Mouse (Mus musculus): ENCODE measurements around the gene Dnajc5. TPM values are rescaled to one million over a fixed set of nuclear protein-coding genes. Genes with fewer than 3 reads are reported as not detected.

Dnajc5 gene
- total RNA-seq, 1 experiment from 2014 or later, result 101 TPM

DNA sequence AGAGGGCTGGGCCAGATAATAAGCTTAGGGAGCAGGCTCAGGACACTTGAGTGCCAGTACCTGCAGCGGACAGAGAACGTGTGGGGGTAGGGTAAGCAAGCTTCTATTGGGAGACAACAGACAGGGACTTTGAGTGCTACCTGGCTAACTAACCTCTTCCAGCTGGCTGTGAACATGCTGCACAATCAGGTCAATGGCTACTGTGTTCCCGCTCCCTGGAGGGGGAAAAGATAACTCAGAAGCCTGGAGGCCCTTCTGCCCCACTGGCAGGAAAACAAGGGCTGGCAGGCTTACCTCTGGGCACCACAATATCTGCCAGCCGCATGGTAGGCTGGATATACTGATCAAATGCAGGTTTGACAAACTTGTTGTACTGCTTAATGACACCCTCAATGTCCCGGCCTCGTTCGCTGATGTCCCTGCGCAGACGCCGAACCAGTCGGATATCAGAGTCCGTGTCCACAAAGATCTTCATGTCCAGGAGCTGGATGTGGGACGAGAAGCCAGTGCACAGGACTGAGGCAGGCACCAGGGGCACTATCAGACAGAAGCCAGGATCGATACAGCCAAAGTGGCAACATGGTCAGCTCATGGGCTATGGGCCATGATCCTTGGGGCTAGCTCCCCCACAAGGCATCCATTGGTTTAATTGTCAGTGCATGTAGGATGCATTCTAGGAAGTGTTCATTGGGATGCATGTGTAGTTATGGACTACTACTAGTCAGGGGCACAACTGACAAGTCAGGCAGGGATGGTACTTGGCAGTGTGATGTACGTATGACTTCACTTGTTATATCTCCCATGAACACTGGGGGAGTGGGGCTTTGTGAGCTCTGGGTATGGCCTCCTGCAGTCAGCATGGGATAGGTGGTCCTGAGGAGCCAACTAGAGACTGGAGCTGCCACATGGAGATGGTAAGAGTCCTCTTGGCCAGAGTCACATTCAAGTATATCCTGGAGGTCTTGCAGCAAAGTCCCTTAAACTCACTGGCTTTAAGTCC, 52.9 kb downstream of the Dnajc5 start:
- no peak for DNase-seq

GRCm38 (mm10) chr2:181573961-181574360, 53.7 kb downstream of the Dnajc5 start:
- no peak for DNase-seq

GRCm38 (mm10) chr2:181574921-181575545, 54.7 kb downstream of the Dnajc5 start:
- DNase-seq, result no peak

DNA sequence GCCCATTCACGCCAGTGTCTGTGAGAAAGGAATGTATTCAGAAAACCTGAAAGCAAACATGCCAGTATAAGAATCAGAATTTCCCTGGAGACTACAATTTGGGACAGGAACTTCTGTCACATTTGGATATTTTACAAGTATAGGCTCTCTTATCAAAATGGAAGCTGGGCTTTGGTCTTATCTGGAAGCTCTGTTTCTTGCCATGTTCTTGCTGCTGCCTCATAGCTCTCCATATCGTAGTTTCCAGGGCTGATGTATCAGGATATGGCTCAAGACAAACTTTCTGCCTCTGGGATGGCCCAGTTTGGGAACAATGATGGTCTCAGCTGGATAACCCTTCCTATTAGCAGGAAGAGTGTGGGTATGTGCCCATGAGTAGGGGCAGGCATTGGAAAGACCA, 56.3 kb downstream of the Dnajc5 start:
- no peak for DNase-seq

DNA sequence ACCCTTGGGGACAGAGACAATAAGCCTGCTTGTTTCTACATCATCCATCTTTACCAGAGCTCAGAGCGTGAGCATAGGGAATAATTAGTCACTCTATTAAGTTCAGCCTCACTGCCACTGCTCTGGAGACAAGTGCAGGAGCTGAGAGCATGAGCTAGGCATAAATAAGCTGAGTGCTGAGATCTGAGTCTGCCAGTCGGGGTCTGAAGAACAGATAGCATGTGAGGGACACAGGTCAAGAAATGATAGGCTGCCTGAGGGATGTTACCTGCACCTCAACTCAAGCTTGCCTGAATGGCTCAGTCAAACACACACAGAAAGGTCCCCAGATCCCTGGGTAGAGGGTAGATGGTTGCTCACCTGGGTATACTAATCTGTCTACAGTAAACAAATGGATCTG, 56.8 kb downstream of the Dnajc5 start:
- DNase-seq, result no peak

DNA sequence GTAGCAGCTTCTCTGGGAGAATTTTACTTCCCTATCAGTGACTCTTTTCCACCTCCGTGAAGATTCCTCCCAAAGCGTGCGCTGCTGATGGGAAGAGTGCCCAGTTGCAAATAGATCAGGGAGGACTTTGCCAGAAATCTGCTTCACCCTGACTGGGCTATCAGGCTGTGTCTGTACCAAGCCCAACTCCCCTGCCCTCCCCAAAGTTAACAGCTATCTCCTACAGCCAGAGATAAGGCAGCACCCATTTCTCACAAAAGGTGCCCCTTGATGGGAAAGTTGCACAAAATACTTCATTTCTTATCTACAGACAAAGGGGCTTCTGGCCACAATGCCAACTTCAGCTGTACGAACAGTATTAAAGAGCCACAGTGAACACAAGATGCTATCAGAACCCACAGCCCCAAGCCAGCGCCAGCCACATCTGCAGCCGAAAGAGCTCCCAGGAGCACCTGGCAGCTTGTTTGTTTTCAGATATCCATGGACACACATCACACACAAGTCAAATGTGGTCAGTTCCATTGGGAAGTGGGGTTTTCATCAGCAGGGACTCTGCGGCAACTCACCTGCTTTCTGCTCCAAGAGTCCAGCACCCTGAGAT, 57.8 kb downstream of the Dnajc5 start:
- DNase-seq, result no peak

GRCm38 (mm10) chr2:181578790-181579618, 58.7 kb downstream of the Dnajc5 start:
- no peak for DNase-seq

GRCm38 (mm10) chr2:181579681-181580080, 59.4 kb downstream of the Dnajc5 start:
- DNase-seq, result no peak

GRCm38 (mm10) chr2:181580131-181580772, 60.0 kb downstream of the Dnajc5 start:
- no peak for DNase-seq

- DNase-seq, result peak; percentile 84
Measured at GRCm38 (mm10) chr2:181581016-181581401, 60.7 kb downstream of the Dnajc5 start.

GRCm38 (mm10) chr2:181581402-181582120, 61.3 kb downstream of the Dnajc5 start:
- peak; percentile 88 for DNase-seq

- no peak for DNase-seq
Measured at GRCm38 (mm10) chr2:181582358-181582757, 62.1 kb downstream of the Dnajc5 start.

DNA sequence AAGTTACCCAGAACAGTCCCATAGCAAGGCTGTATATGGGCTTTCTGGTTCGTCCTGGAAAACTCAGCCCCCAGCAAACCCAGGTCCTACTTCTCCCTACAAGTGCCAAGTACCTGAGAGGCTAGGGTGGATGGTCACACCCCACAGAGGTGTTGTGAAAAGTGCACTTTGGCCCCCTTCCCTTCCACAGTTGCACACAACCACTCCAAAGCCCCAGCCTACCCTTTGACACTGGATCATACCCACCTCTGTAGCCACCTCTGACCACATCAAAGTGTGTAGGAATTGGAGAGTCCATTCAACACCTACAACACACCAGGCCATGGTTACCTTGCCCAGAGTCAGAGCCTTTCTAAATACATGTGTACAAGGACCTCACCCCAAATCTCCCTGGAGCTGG, 62.7 kb downstream of the Dnajc5 start:
- DNase-seq, result no peak

DNA sequence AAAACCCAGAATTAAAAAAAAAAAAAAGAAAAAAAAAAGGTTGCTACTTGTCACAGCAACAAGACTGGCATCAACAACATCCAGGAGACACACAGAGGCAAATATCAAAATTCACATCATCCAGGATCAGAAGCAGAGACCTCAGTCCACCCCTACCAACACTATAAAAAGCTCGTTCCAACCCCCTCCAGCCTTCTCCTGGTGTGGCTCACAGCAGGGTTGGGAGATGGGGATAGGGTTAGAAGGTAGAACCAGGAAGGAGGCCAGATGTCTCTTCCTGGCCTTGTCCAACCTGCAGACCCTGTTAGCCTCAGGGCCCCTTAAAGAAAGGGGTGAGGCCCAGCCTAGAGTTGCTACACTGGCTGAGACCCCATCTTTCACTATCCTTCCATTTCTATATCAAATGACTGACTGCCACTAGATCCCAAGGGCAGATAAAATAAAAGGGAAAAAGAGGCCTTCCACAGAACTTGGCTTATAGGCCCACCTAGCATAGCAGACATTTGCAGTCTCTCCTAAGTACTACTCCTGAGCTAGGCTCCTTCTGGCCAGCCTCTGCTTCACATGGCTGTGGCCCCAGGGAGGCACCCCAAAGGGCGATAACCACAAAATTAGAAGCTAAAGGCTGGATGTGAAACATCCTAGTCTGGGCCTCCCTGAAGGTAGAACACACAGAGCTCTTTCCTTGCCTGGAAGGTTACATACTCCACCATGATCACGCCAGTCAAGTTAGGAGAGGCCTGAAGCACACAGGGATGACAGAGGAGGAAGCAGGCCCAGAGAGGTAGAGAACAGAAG, 63.4 kb downstream of the Dnajc5 start:
- no peak for DNase-seq

GRCm38 (mm10) chr2:181584411-181584942, 64.2 kb downstream of the Dnajc5 start, which contains the start of gene Uckl1:
Gene Uckl1, minus strand, starts transcription at chr2:181584892.
- no peak for DNase-seq

DNA sequence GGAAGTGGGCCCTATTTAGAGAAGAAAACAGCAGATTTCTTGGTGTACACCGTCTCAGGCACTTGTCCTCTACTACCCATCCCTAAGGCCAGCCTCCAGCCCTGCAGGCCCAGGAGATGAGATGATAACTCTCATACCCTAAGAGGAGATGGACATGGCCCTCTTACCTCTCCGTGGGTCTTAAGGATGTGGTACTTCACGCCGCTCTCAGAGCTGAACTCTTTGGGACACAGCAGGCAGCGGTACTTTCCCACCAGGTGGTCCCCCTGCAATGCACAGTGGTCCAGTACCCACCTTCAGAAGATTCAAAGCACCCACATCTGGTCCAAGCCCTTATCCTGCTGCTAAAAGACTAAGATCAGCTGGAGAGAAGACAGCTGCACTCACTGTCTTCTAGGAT, 65.2 kb downstream of the Dnajc5 start:
- no peak for DNase-seq

- no peak for DNase-seq
Measured at GRCm38 (mm10) chr2:181586124-181586523, 65.8 kb downstream of the Dnajc5 start.

DNA sequence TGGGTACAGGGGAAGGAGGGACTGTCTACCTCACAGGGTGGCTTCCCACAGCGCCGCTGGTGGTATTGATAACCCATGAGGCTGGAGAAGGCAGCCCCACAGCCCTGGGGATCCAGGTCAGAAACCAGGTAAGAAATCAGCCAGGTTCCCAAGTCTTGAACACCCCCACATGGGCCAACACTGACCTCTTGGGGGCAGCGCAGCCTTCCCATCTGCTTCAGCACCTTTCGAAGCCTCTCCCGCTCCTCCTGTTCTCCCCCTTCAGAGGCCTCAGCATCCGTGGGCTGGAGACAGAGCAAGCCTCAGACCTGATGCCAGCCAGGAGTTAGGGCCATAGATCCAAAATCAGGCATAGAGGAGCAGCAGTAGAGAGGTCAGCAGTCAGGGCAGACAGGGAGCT, 67.5 kb downstream of the Dnajc5 start:
- DNase-seq, result no peak

GRCm38 (mm10) chr2:181588229-181588780, 68.0 kb downstream of the Dnajc5 start:
- no peak for DNase-seq

Measured in adrenal gland, postnatal 25 days (tissue).